Mouse (Mus musculus) adrenal gland, adult 8-10 months (tissue): ENCODE data around the gene Urad. TPM values are rescaled to one million over a fixed set of nuclear protein-coding genes. Genes with fewer than 3 reads are reported as not detected.

Source experiments
- microRNA-seq, 2 experiments: library from miRNA; unstranded; fragments of <30 nt; microRNA quantifications; one replicate each; pipeline ENCODE4 v1.2.0; 2022
- total RNA-seq, 4 experiments: library from RNA; stranded (reverse); gene quantifications; 2 replicates each; pipeline ENCODE4 v1.2.4; 2022

Gene Urad
- total RNA-seq, 4 experiments from 2014 or later: 1.2 to 1.5 TPM; not detected in 2

Small RNAs within 50 kb of the gene (microRNA-seq; reads per million reads assigned to microRNA genes)
- 0.34 to 0.35 reads per million in 2 experiments for gene Mir7k

Other genes starting within 250 kb of the Urad start
- 10 to 100 TPM; 10.1 to 14.4 (median 12.9) TPM for gene Lnx2, start 245.9 kb downstream of the Urad start, total RNA-seq
- 100 to 1,000 TPM in 2 of 4 experiments, 10 to 100 TPM in 2; 96.7 to 117 (median 108) TPM for gene Polr1d, start 245.4 kb downstream of the Urad start, total RNA-seq
- not detected for gene Gsx1, start 133.7 kb downstream of the Urad start, total RNA-seq
- gene Pdx1, start 52.5 kb downstream of the Urad start, total RNA-seq: not detected
- gene Cdx2, start 15.2 kb downstream of the Urad start, total RNA-seq: not detected
- under 1 TPM; 0.49 to 0.93 (median 0.67) TPM for gene Flt3, start 78.0 kb upstream of the Urad start, total RNA-seq
- gene Pan3, start 107.7 kb upstream of the Urad start, total RNA-seq: 100 to 1,000 TPM in 2 of 4 experiments, 10 to 100 TPM in 2; 87.1 to 151 (median 115) TPM